Mouse (Mus musculus): ENCODE measurements at regions not wholly inside any gene's neighbourhood (a gene's known extent, or its start where the extent isn't known, plus 50 kb on each side); places are given as distances from the start of the nearest gene placed in this dataset.
A peak's percentile ranks its signal among the peaks of the same experiment; 100 is the strongest.

DNA sequence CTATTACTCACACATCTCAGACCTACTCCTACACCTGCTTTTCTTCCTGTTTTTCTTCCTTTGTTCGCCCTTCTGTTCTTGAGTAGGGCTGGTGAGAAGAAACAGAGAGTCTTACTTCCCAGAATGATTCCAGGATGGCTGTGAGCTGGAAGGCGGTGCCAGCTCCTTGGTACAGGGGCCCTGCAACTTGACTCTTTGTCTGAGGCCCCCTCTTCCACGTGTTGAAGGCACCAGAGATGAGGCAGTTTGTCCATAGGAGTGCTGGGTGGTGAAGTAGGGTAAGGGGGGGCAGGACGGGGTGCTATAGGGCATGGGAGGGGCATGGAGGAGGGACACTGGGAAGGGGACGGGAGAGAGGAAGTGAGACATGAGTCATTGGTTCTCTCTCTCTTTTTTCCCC lies 60.8 kb downstream of the Dmrta2 start:
- Histone ChIP-seq H3K36me3 (ENCODE audit: control insufficient read depth, insufficient read depth, low read length) (no peaks in the 10 kb centered on the region), H3K4me3 (ENCODE audit: low read depth, low read length) (no peak overlapping the region), H3K4me2 (no peak overlapping the region), H3K4me1 (ENCODE audit: control insufficient read depth, insufficient read depth, low read length) (no peaks in the 10 kb centered on the region), H3K9ac (ENCODE audit: low read depth, low read length) (no peak overlapping the region), H3K27me3 (ENCODE audit: control insufficient read depth, insufficient read depth, low read length) (no peaks in the 10 kb centered on the region), H3K9me3 (replicated peaks; ENCODE audit: control insufficient read depth, low read length) (no peaks in the 10 kb centered on the region; the same call in 1 of the 2 replicates), H3K27ac (ENCODE audit: low read depth, low read length) (no peak overlapping the region)
- ATAC-seq (replicated peaks; ENCODE audit: insufficient number of reproducible peaks, low FRiP score, low TSS enrichment): no peak
- WGBS (ENCODE audit: insufficient replicate concordance): 52% methylated on average over 5 of the region's 5 CpGs

- H3K4me3 ChIP-seq (ENCODE audit: low read depth, low read length): no peak overlapping the region
- no peaks in the 10 kb centered on the region for H3K27me3 ChIP-seq (ENCODE audit: control insufficient read depth, insufficient read depth, low read length)
- H3K9ac ChIP-seq (ENCODE audit: low read depth, low read length): no peak overlapping the region
- no peak overlapping the region for H3K27ac ChIP-seq (ENCODE audit: low read depth, low read length)
- H3K4me2 ChIP-seq: no peak overlapping the region
- H3K9me3 ChIP-seq (replicated peaks; ENCODE audit: control insufficient read depth, low read length): no peaks in the 10 kb centered on the region
- no peak for ATAC-seq (replicated peaks; ENCODE audit: insufficient number of reproducible peaks, low FRiP score, low TSS enrichment)
- no peaks in the 10 kb centered on the region for H3K36me3 ChIP-seq (ENCODE audit: control insufficient read depth, insufficient read depth, low read length)
- 68% methylated on average over 17 of the region's 17 CpGs for WGBS (ENCODE audit: insufficient replicate concordance)
- H3K4me1 ChIP-seq (ENCODE audit: control insufficient read depth, insufficient read depth, low read length): no peaks in the 10 kb centered on the region
Measured at GRCm38 (mm10) chr4:110044851-110045618, 67.2 kb downstream of the Dmrta2 start.

DNA sequence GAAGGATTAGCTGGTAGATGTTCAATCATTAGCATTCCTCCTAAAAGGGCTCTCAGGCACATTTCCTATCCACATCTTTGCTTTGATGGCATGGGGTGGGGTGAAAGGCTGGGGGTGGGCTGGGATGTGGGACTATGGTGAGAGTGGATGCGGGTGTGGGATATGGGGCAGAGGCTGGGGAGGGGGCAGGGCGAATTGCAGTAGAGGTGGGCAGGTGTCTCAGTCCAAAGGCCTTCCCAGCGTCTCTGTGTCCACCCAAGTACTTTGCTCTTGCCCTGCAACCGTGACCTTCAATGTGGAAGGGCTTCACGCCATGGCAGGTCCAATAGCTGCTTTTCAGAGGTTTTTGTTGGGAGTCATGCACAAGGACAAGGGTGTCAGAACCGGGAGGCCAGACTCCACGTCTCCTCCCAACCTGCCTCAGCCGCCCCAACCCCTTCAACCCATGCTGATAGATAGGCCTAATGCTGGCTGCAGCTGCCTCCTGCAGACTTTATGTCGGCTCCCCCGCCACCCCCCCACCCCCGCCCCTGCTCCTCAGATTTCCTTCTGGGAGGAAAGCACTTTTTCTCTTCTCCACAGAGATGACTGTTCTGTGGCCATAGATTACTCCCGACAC lies 67.9 kb downstream of the Dmrta2 start:
- WGBS (ENCODE audit: insufficient replicate concordance): 55% methylated on average over 12 of the region's 12 CpGs
- Histone ChIP-seq H3K27ac (ENCODE audit: low read depth, low read length) (no peak overlapping the region), H3K9ac (ENCODE audit: low read depth, low read length) (no peak overlapping the region), H3K4me3 (ENCODE audit: low read depth, low read length) (no peak overlapping the region), H3K27me3 (ENCODE audit: control insufficient read depth, insufficient read depth, low read length) (no peaks in the 10 kb centered on the region), H3K9me3 (replicated peaks; ENCODE audit: control insufficient read depth, low read length) (no peaks in the 10 kb centered on the region), H3K4me2 (no peak overlapping the region), H3K4me1 (ENCODE audit: control insufficient read depth, insufficient read depth, low read length) (no peaks in the 10 kb centered on the region), H3K36me3 (ENCODE audit: control insufficient read depth, insufficient read depth, low read length) (no peaks in the 10 kb centered on the region)
- ATAC-seq (replicated peaks; ENCODE audit: insufficient number of reproducible peaks, low FRiP score, low TSS enrichment): no peak

GRCm38 (mm10) chr4:110046270-110046651 lies 68.4 kb downstream of the Dmrta2 start:
- no peak overlapping the region for H3K4me2 ChIP-seq
- H3K4me1 ChIP-seq (ENCODE audit: control insufficient read depth, insufficient read depth, low read length): no peaks in the 10 kb centered on the region
- no peaks in the 10 kb centered on the region for H3K36me3 ChIP-seq (ENCODE audit: control insufficient read depth, insufficient read depth, low read length)
- ATAC-seq (replicated peaks; ENCODE audit: insufficient number of reproducible peaks, low FRiP score, low TSS enrichment): no peak
- H3K9me3 ChIP-seq (replicated peaks; ENCODE audit: control insufficient read depth, low read length): no peaks in the 10 kb centered on the region
- H3K27ac ChIP-seq (ENCODE audit: low read depth, low read length): no peak overlapping the region
- H3K9ac ChIP-seq (ENCODE audit: low read depth, low read length): no peak overlapping the region
- WGBS (ENCODE audit: insufficient replicate concordance): 84% methylated on average over 11 of the region's 11 CpGs
- H3K4me3 ChIP-seq (ENCODE audit: low read depth, low read length): no peak overlapping the region
- H3K27me3 ChIP-seq (ENCODE audit: control insufficient read depth, insufficient read depth, low read length): no peaks in the 10 kb centered on the region

DNA sequence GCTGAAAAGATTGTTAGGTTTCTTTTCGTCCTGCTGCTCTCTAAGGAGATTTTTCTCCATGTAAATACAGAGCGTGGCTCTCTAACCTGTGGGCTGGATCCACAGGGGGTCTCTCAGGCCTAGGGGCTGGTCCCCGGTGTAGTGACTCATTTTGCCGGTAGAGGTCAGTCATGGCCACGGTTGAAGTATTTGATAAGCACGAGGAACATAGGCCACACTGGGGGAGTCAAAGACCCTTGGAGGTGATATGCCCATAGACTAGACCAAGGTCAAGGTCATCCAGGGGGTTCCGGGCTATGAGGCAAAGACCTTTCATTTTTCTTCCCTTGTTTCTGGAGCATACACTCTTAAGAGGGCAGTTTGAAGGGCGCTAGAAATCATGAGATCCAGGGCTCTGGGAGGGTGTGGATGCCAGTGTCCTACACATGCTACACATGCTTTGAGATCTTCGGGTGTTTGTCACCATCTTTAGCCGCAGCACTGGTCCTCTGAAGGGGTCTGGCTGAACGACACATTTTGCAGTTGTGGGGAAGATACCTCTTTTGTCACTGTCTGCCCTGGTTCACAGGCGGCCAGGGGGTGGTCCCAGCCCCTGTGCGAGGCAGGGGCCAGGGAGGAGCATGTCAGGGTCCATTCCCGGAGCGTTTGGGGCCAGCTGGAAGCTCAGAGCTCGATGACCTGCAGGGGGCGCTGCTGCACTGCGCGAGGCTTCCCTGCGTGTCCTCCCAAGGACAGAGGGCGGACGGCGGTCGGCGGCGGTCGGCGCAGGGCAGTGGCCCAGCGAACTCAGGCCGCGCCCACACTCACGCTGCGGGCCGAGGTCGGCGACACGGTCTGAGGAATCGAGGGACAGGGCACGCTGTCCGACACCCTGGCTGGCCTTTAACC lies 72.8 kb downstream of the Dmrta2 start:
- H3K27ac ChIP-seq (ENCODE audit: low read depth, low read length): no peak overlapping the region; the same call in 1 of the 2 replicates
- peak overlapping the region; percentile 66 for H3K9ac ChIP-seq (ENCODE audit: low read depth, low read length)
- H3K36me3 ChIP-seq (ENCODE audit: control insufficient read depth, insufficient read depth, low read length): no peaks in the 10 kb centered on the region
- H3K4me2 ChIP-seq: peak overlapping the region; percentile 71
- no peaks in the 10 kb centered on the region for H3K27me3 ChIP-seq (ENCODE audit: control insufficient read depth, insufficient read depth, low read length)
- peak overlapping the region; percentile 39 for H3K4me3 ChIP-seq (ENCODE audit: low read depth, low read length)
- H3K9me3 ChIP-seq (replicated peaks; ENCODE audit: control insufficient read depth, low read length): no peaks in the 10 kb centered on the region
- 2% methylated on average over 39 of the region's 40 CpGs for WGBS (ENCODE audit: insufficient replicate concordance)
- peak; percentile 84 for ATAC-seq (replicated peaks; ENCODE audit: insufficient number of reproducible peaks, low FRiP score, low TSS enrichment)
- no peaks in the 10 kb centered on the region for H3K4me1 ChIP-seq (ENCODE audit: control insufficient read depth, insufficient read depth, low read length)

DNA sequence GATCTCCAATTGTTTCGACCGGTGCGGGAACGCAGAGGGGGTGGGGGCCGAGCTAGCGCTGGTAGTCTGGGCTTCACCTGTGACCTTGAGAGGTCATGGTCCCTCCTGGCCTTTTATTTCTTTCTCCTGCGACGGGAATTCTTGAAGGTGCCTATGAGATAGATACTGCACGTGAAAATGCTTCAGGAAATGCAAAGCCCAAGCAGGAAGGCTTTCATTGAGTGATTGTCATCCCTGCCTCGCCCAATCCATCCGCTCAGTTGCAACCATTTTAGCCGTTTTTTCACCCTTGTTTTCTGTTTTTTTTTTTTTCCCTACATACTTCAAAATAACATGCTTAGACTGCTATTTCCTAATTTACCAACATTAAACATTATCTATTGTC lies 73.4 kb downstream of the Dmrta2 start:
- peak overlapping the region; percentile 71 for H3K4me2 ChIP-seq
- H3K36me3 ChIP-seq (ENCODE audit: control insufficient read depth, insufficient read depth, low read length): no peaks in the 10 kb centered on the region
- no peaks in the 10 kb centered on the region for H3K4me1 ChIP-seq (ENCODE audit: control insufficient read depth, insufficient read depth, low read length)
- 19% methylated on average over 12 of the region's 12 CpGs for WGBS (ENCODE audit: insufficient replicate concordance)
- no peak overlapping the region; the same call in 1 of the 2 replicates for H3K27ac ChIP-seq (ENCODE audit: low read depth, low read length)
- no peak for ATAC-seq (replicated peaks; ENCODE audit: insufficient number of reproducible peaks, low FRiP score, low TSS enrichment)
- H3K9me3 ChIP-seq (replicated peaks; ENCODE audit: control insufficient read depth, low read length): no peaks in the 10 kb centered on the region
- H3K4me3 ChIP-seq (ENCODE audit: low read depth, low read length): peak overlapping the region; percentile 39
- peak overlapping the region; percentile 66 for H3K9ac ChIP-seq (ENCODE audit: low read depth, low read length)
- H3K27me3 ChIP-seq (ENCODE audit: control insufficient read depth, insufficient read depth, low read length): no peaks in the 10 kb centered on the region

- no peak overlapping the region for H3K9ac ChIP-seq (ENCODE audit: low read depth, low read length)
- no peak for ATAC-seq (replicated peaks; ENCODE audit: insufficient number of reproducible peaks, low FRiP score, low TSS enrichment)
- H3K4me2 ChIP-seq: no peak overlapping the region
- H3K27me3 ChIP-seq (ENCODE audit: control insufficient read depth, insufficient read depth, low read length): no peaks in the 10 kb centered on the region
- H3K9me3 ChIP-seq (replicated peaks; ENCODE audit: control insufficient read depth, low read length): no peaks in the 10 kb centered on the region
- WGBS (ENCODE audit: insufficient replicate concordance): 32% methylated on average over 10 of the region's 10 CpGs
- H3K27ac ChIP-seq (ENCODE audit: low read depth, low read length): no peak overlapping the region
- no peaks in the 10 kb centered on the region for H3K36me3 ChIP-seq (ENCODE audit: control insufficient read depth, insufficient read depth, low read length)
- H3K4me3 ChIP-seq (ENCODE audit: low read depth, low read length): no peak overlapping the region
- no peaks in the 10 kb centered on the region for H3K4me1 ChIP-seq (ENCODE audit: control insufficient read depth, insufficient read depth, low read length)
Measured at GRCm38 (mm10) chr4:110051872-110052271, 74.0 kb downstream of the Dmrta2 start.

GRCm38 (mm10) chr4:110052998-110053397 lies 75.1 kb downstream of the Dmrta2 start:
- Histone ChIP-seq H3K4me3 (ENCODE audit: low read depth, low read length) (no peak overlapping the region), H3K27ac (ENCODE audit: low read depth, low read length) (no peak overlapping the region), H3K4me2 (no peak overlapping the region), H3K4me1 (ENCODE audit: control insufficient read depth, insufficient read depth, low read length) (no peaks in the 10 kb centered on the region), H3K9ac (ENCODE audit: low read depth, low read length) (no peak overlapping the region), H3K36me3 (ENCODE audit: control insufficient read depth, insufficient read depth, low read length) (no peaks in the 10 kb centered on the region), H3K9me3 (replicated peaks; ENCODE audit: control insufficient read depth, low read length) (no peaks in the 10 kb centered on the region), H3K27me3 (ENCODE audit: control insufficient read depth, insufficient read depth, low read length) (no peaks in the 10 kb centered on the region)
- no peak for ATAC-seq (replicated peaks; ENCODE audit: insufficient number of reproducible peaks, low FRiP score, low TSS enrichment)
- 86% methylated on average over 4 of the region's 4 CpGs for WGBS (ENCODE audit: insufficient replicate concordance)

Data from heart, embryonic 11.5 days (tissue).